In the genomic region with DNA sequence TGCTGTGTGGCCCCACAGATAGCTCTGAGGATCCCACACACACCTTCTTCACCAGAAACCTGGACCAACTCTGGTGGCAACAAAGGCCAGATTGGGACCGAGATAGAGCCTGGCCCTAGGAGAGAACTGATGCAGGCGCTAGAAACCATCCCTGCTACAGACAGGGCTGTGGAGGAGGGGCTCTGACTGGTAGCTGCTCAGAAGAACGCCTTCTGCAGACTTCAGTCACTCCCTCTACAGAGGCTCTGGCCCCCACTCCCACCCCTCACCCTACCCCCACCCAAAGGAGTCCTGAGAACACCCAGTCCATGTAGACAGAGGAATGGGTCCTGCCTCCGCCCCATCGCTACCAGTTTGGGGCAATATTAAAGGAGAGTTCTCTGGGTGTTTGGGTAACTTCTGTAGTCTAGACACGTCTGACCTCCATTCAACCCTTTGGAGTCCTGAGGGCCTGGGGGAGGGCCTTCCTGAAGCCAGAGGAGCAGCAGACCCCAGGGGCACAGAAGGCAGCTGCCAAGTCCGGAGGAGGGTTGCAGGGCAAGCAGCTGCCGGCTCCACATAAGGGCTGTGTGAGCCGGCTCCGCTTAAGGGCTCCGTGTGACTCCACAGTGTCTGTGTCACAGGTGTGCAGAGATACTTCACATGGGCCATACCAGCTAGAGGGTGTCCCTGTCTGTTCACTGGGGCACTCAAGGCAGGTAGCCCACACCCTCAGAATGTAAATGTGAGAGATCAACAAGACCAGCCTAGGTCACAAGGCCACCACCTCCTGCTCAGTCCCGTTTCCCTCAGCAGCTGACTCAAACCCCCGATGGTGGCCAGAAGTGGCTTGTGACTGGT, we compare ENCODE assay signal across 11 mouse cellular contexts. TPM values are rescaled to one million over a fixed set of nuclear protein-coding genes. Genes with fewer than 3 reads are reported as not detected.
A peak's percentile ranks its signal among the peaks of the same experiment; 100 is the strongest.
DNase-seq lines count a peak whose midpoint lies in the region; ATAC-seq lines count a peak whose summit lies in the region.
"Had no signal": no experiment of that assay in that cellular context is flagged by ENCODE, and none has a peak within 500 bp of the region (broad histone marks: within the 10 kb centered on the region; RNA-seq: fewer than 3 reads in every experiment).

No protein-coding gene starts in this region.

- H3K9me3 ChIP-seq in heart, embryonic 15.5 days (replicated peaks), result no peaks in the 10 kb centered on the region
- no peaks in the 10 kb centered on the region for H3K9me3 ChIP-seq in forebrain, embryonic 11.5 days (ENCODE audit: control insufficient read depth, low read length)
- H3K9me3 ChIP-seq in limb, embryonic 13.5 days, result peaks cover 6% of the 10 kb centered on the region

- no peak overlapping the region for H3K4me3 ChIP-seq in heart, embryonic 15.5 days
- no peak overlapping the region for H3K4me3 ChIP-seq in forebrain, embryonic 11.5 days (ENCODE audit: low read depth, low read length)
- H3K4me3 ChIP-seq in limb, embryonic 13.5 days, result no peak overlapping the region

- 35% methylated on average over 13 of the region's 13 CpGs for WGBS in heart, embryonic 15.5 days
- 63% methylated on average over 13 of the region's 13 CpGs for WGBS in forebrain, embryonic 11.5 days
- 29% methylated on average over 13 of the region's 13 CpGs for WGBS in limb, embryonic 13.5 days

- H3K4me2 ChIP-seq in heart, embryonic 15.5 days, result no peak overlapping the region
- 0 out of 2 replicates have a peak overlapping the region, but pooled peaks have one; percentile 5 for H3K4me2 ChIP-seq in forebrain, embryonic 11.5 days (ENCODE audit: low read depth, low read length, severe bottlenecking)
- H3K4me2 ChIP-seq in limb, embryonic 13.5 days (replicated peaks), result 0 out of 2 replicates have a peak overlapping the region, but pooled peaks have one; percentile 1

- peaks cover 36% of the 10 kb centered on the region for H3K4me1 ChIP-seq in heart, embryonic 15.5 days (replicated peaks)
- peaks cover 33% of the 10 kb centered on the region for H3K4me1 ChIP-seq in forebrain, embryonic 11.5 days (replicated peaks; ENCODE audit: control insufficient read depth, insufficient read depth, low read length)
- peaks cover 52% of the 10 kb centered on the region for H3K4me1 ChIP-seq in limb, embryonic 13.5 days

- ATAC-seq in heart, embryonic 15.5 days (replicated peaks; ENCODE audit: insufficient number of reproducible peaks, insufficient read depth, low FRiP score, low read depth), result peak; percentile 16
- no peak for ATAC-seq in forebrain, embryonic 11.5 days (replicated peaks; ENCODE audit: low FRiP score)
- ATAC-seq in limb, embryonic 13.5 days (ENCODE audit: low FRiP score, low read depth), result peak; percentile 37

- H3K36me3 ChIP-seq in heart, embryonic 15.5 days, result no peaks in the 10 kb centered on the region
- H3K36me3 ChIP-seq in forebrain, embryonic 11.5 days (ENCODE audit: control insufficient read depth, insufficient read depth, low read length), result no peaks in the 10 kb centered on the region; the same call in 1 of the 2 replicates
- H3K36me3 ChIP-seq in limb, embryonic 13.5 days, result peaks cover 6% of the 10 kb centered on the region; the same call in 1 of the 2 replicates

- H3K27ac ChIP-seq in heart, embryonic 15.5 days, result no peak overlapping the region
- H3K27ac ChIP-seq in forebrain, embryonic 11.5 days (ENCODE audit: low read depth, low read length), result peak overlapping the region; percentile 31; the same call in 1 of the 2 replicates
- H3K27ac ChIP-seq in limb, embryonic 13.5 days, result peak overlapping the region; percentile 10; the same call in 1 of the 2 replicates

- no peak for DNase-seq in heart, adult 18-20 months
- DNase-seq in Muller cell, postnatal 12 days (ENCODE audit: inconsistent ontology term), result peak; percentile 25
- DNase-seq in forebrain, embryonic 11.5 days (ENCODE audit: low spot score), result no peak
- DNase-seq in testis, postnatal 10 days (ENCODE audit: low spot score), result no peak
- no peak for DNase-seq in gastrocnemius, postnatal 4 days (ENCODE audit: low spot score in 2 of 2)
- DNase-seq in ovary, adult 18-20 months (ENCODE audit: low spot score), result no peak
- DNase-seq: cerebellum, adult 11-12 months; lung, postnatal 4 days; thymus, postnatal 25 days had no signal

- H3K9ac ChIP-seq in heart, embryonic 15.5 days, result no peak overlapping the region
- H3K9ac ChIP-seq in forebrain, embryonic 11.5 days (ENCODE audit: low read length), result peak overlapping the region; percentile 32
- H3K9ac ChIP-seq in limb, embryonic 13.5 days, result peak overlapping the region; percentile 4; the same call in 1 of the 2 replicates

- no peaks in the 10 kb centered on the region for H3K27me3 ChIP-seq in heart, embryonic 15.5 days
- H3K27me3 ChIP-seq in forebrain, embryonic 11.5 days (ENCODE audit: control insufficient read depth, insufficient read depth, low read length), result no peaks in the 10 kb centered on the region
- H3K27me3 ChIP-seq in limb, embryonic 13.5 days, result 0 out of 2 replicates have a peak, but pooled peaks cover 5% of the 10 kb centered on the region

RNA-seq across cellular contexts. Expression of a gene that starts 51.8 kb away (rescaled TPM):
- polyA plus RNA-seq in heart, embryonic 15.5 days (2015; fragmentation: Nextera tagmentation; extraction: Ambion mirVana), result 921 and 1,308 TPM in 2 replicates
- 100 to 1,000 TPM; 286 to 296 TPM for total RNA-seq in heart, adult 18-20 months (2021)
- 2,808 and 3,088 TPM in 2 replicates for polyA plus RNA-seq in forebrain, embryonic 11.5 days (2014; fragmentation: Nextera tagmentation; extraction: Ambion mirVana)
- polyA plus RNA-seq in limb, embryonic 13.5 days (2015; fragmentation: Nextera tagmentation; extraction: Ambion mirVana), result 2,628 and 2,724 TPM in 2 replicates
- total RNA-seq in gastrocnemius, postnatal 4 days (2021), result 100 to 1,000 TPM; 861 to 883 TPM
